Mouse (Mus musculus) embryonic facial prominence, embryonic 12.5 days (tissue): ENCODE measurements around the gene Ube2e2. TPM values are rescaled to one million over a fixed set of nuclear protein-coding genes. Genes with fewer than 3 reads are reported as not detected.
"Not testable (repeated sequence)": the region's sequence is repeated elsewhere in the genome, so short reads cannot be mapped to it uniquely, and the experiment has no call there.

Source experiments
- ATAC-seq: fragments of 200-750 bp; cut with Nextera tagmentation; 2 replicates; pipeline ENCODE4 v1.8.0; 2017; ENCODE audit not compliant: insufficient number of reproducible peaks, insufficient read depth, low FRiP score, low TSS enrichment
- H3K27ac ChIP-seq: fragments of 300-500 bp; sonication (generic); 2 replicates; pipeline ENCODE4 v1.5.1; 2016; ENCODE audit warnings: mild to moderate bottlenecking
- H3K27me3 ChIP-seq: fragments of 300-500 bp; sonication (generic); 2 replicates; pipeline ENCODE4 v1.6.1; 2016; ENCODE audit warnings: mild to moderate bottlenecking, moderate library complexity
- H3K36me3 ChIP-seq: fragments of 300-500 bp; sonication (generic); 2 replicates; pipeline ENCODE4 v1.6.1; 2016; ENCODE audit warnings: mild to moderate bottlenecking
- H3K4me1 ChIP-seq: fragments of 300-500 bp; sonication (generic); 2 replicates; pipeline ENCODE4 v1.6.1; 2016
- H3K4me2 ChIP-seq: fragments of 300-500 bp; sonication (generic); replicated peaks from 2 replicates; pipeline ENCODE4 v1.6.1; 2016; ENCODE audit warnings: mild to moderate bottlenecking, moderate library complexity
- H3K4me3 ChIP-seq: fragments of 300-500 bp; sonication (generic); 2 replicates; pipeline ENCODE4 v1.5.1; 2016; ENCODE audit warnings: mild to moderate bottlenecking
- H3K9ac ChIP-seq: fragments of 300-500 bp; sonication (generic); 2 replicates; pipeline ENCODE4 v1.6.1; 2016; ENCODE audit warnings: mild to moderate bottlenecking, moderate library complexity
- H3K9me3 ChIP-seq: fragments of 300-500 bp; sonication (generic); 2 replicates; pipeline ENCODE4 v1.6.1; 2016; ENCODE audit warnings: mild to moderate bottlenecking, moderate library complexity
- WGBS: fragments of 180-500 bp; shearing (Covaris S2); methylation state at CpG from one replicate; pipeline ENCODE4 v1.1.7; 2016; 5-methylcytosine and 5-hydroxymethylcytosine counted together
- polyA plus RNA-seq: library from polyadenylated mRNA; unstranded; fragments of >200 nt; fragmentation: Nextera tagmentation; extraction: Ambion mirVana; gene quantifications from 2 replicates; pipeline ENCODE4 v1.2.1, GENCODE M21; 2016

Ube2e2 gene
- polyA plus RNA-seq, 1 experiment from 2014 or later, result 73.2 TPM

DNA sequence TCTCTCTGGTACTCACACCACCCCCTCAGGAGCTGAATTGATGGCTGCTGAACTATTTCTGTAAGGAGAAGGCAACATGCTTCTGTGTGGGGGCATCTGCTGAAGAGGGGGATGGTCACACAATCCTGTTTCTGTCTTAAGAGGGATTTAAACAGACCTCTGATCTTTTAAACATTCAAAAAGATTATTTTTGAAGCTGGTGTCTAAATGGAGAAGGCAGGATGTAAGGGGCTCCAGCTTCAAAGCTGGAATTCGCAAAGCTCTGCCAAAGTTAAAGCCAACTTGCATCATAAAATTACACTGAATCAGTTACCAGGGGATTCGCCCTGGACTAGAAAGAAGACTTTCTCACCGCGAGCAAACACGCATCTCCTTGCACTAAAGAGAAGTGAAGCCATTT lies 346.5 kb downstream of the Ube2e2 start:
- H3K27me3 ChIP-seq, result no peaks in the 10 kb centered on the region
- no peak for ATAC-seq
- H3K36me3 ChIP-seq, result no peaks in the 10 kb centered on the region
- no peak overlapping the region for H3K9ac ChIP-seq
- no peak overlapping the region for H3K4me3 ChIP-seq
- H3K9me3 ChIP-seq, result no peaks in the 10 kb centered on the region
- H3K27ac ChIP-seq, result no peak overlapping the region
- H3K4me1 ChIP-seq, result no peaks in the 10 kb centered on the region
- whole genome bisulfite sequencing, result 64% methylated on average over 5 of the region's 5 CpGs
- H3K4me2 ChIP-seq, result no peak overlapping the region

DNA sequence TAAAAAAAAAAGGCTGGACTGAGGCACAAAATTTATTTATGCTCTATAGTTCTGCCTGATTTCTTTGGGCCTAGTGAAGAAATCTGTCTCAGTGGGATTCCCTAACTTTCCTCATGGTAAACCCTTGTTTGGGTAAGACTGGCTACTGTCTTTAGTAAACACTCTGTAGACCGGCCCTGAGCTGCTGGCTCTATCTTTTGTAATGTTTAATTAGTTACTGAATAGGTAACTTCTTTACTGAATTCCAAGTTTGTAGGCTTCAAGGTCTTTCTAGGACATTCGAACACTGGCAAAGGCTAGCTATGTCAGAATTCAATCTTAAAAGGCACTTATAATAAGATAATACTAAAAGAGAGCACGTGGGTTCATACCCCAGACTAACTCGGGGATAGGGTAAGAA lies 355.0 kb downstream of the Ube2e2 start:
- not testable (repeated sequence) for ATAC-seq, H3K27ac ChIP-seq, H3K27me3 ChIP-seq, H3K4me3 ChIP-seq, H3K4me1 ChIP-seq, H3K36me3 ChIP-seq, H3K4me2 ChIP-seq, H3K9ac ChIP-seq, H3K9me3 ChIP-seq
- WGBS, result 79% methylated on average over 4 of the region's 4 CpGs

DNA sequence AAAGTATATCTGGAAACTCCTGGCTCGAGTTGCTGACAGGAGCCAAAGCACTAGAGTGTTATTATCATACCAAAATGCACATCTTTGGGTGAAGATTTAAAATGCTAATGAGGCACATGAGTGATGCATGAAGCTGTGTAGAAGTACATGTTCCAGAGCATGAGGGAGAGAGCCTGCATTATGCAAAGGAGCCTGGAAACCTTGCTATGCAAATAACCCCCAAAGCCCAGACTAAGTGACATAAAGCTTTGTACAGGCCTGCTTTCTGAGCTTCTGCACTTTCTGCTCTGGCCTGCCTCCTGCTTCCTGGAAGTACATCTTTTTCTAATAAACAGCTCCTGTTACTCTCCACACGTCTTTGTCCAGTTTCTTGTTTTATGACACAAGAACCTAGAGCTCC lies 363.2 kb downstream of the Ube2e2 start:
- no peaks in the 10 kb centered on the region for H3K36me3 ChIP-seq
- no peaks in the 10 kb centered on the region for H3K9me3 ChIP-seq
- H3K4me3 ChIP-seq, result no peak overlapping the region
- no peaks in the 10 kb centered on the region for H3K4me1 ChIP-seq
- whole genome bisulfite sequencing, result 63% methylated on average over 2 of the region's 2 CpGs
- no peak for ATAC-seq
- H3K27ac ChIP-seq, result no peak overlapping the region
- no peak overlapping the region for H3K9ac ChIP-seq
- no peak overlapping the region for H3K4me2 ChIP-seq
- no peaks in the 10 kb centered on the region for H3K27me3 ChIP-seq

- Histone ChIP-seq H3K27ac (no peak overlapping the region), H3K36me3 (no peaks in the 10 kb centered on the region), H3K4me1 (no peaks in the 10 kb centered on the region), H3K4me2 (no peak overlapping the region), H3K9me3 (no peaks in the 10 kb centered on the region), H3K27me3 (no peaks in the 10 kb centered on the region), H3K4me3 (no peak overlapping the region), H3K9ac (no peak overlapping the region)
- no peak for ATAC-seq
- WGBS, result 88% methylated on average over 4 of the region's 4 CpGs
Measured at GRCm38 (mm10) chr14:18530496-18530895, 363.6 kb downstream of the Ube2e2 start.
